Mouse (Mus musculus): ENCODE results near the gene Olfr1217. TPM values are rescaled to one million over a fixed set of nuclear protein-coding genes. Genes with fewer than 3 reads are reported as not detected.
"Not testable (repeated sequence)": the region's sequence is repeated elsewhere in the genome, so short reads cannot be mapped to it uniquely, and the experiment has no call there.

The Olfr1217 gene
- polyA plus RNA-seq (2016; fragmentation: Nextera tagmentation; extraction: Ambion mirVana) = not detected in 2 replicates

- no peaks in the 10 kb centered on the region for H3K9me3 ChIP-seq (replicated peaks)
- no peaks in the 10 kb centered on the region for H3K4me1 ChIP-seq
- H3K9ac ChIP-seq = no peak within 1 kb of the TSS
- no peak within 1 kb of the TSS for H3K27ac ChIP-seq
- ATAC-seq = no peak
- H3K36me3 ChIP-seq = no peaks in the 10 kb centered on the region
- H3K27me3 ChIP-seq (replicated peaks) = no peaks in the 10 kb centered on the region
- no peak within 1 kb of the TSS for H3K4me3 ChIP-seq
- WGBS (ENCODE audit: insufficient replicate concordance) = 50% methylated on average over 2 of the region's 2 CpGs
- H3K4me2 ChIP-seq = no peak within 1 kb of the TSS
Observed at GRCm38 (mm10) chr2:89031965-89032364, at the start of gene Olfr1217. Olfr1217 (minus strand) TSS chr2:89032065.

- Histone ChIP-seq H3K27ac (no peak overlapping the region), H3K27me3 (replicated peaks) (no peaks in the 10 kb centered on the region), H3K9ac (no peak overlapping the region), H3K4me2 (no peak overlapping the region), H3K4me3 (no peak overlapping the region), H3K9me3 (replicated peaks) (no peaks in the 10 kb centered on the region), H3K4me1 (no peaks in the 10 kb centered on the region), H3K36me3 (no peaks in the 10 kb centered on the region)
- no peak for ATAC-seq
Observed at GRCm38 (mm10) chr2:89081487-89081886, 49.6 kb upstream of the Olfr1217 start.

DNA sequence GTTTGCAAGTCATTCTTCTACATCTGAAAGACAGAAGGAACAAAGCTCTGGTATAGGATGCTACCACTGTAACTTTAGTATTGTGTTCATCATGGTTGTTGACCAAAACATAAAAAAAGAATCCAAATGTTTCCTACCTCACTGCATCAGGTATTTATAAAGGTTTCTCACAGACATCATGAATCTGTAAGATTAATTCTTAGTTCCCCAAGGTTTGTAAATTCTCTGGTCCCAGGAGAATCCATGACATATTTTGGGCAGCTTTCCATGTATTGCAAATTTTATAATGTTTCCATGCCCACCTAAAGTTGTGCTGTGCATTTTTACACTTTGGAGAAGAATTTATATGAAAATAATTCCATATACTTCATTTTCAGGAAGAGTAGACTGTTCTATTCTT, 29.2 kb upstream of the Olfr1217 start, which contains the start of gene Olfr1218:
Gene Olfr1218, minus strand, starts transcription at position 101 of the 400 bp plus-strand sequence.
- H3K9me3 ChIP-seq (replicated peaks) = no peaks in the 10 kb centered on the region
- H3K9ac ChIP-seq = no peak within 1 kb of the TSS
- no peaks in the 10 kb centered on the region for H3K4me1 ChIP-seq
- H3K4me3 ChIP-seq = no peak within 1 kb of the TSS
- H3K4me2 ChIP-seq = no peak within 1 kb of the TSS
- ATAC-seq = no peak
- no peak within 1 kb of the TSS for H3K27ac ChIP-seq
- H3K36me3 ChIP-seq = no peaks in the 10 kb centered on the region
- no peaks in the 10 kb centered on the region for H3K27me3 ChIP-seq (replicated peaks)

GRCm38 (mm10) chr2:89021436-89021835, 10.4 kb downstream of the Olfr1217 start:
- not testable (repeated sequence) for H3K36me3 ChIP-seq; H3K4me3 ChIP-seq; H3K9ac ChIP-seq; H3K27me3 ChIP-seq (replicated peaks); H3K4me1 ChIP-seq; H3K27ac ChIP-seq; H3K4me2 ChIP-seq; ATAC-seq; H3K9me3 ChIP-seq (replicated peaks)
- 47% methylated on average over 3 of the region's 3 CpGs for WGBS (ENCODE audit: insufficient replicate concordance)

GRCm38 (mm10) chr2:89018240-89018639, 13.6 kb downstream of the Olfr1217 start, which contains the start of gene Olfr1216:
Olfr1216 (minus strand) TSS chr2:89018340.
- Histone ChIP-seq H3K9ac (no peak within 1 kb of the TSS), H3K4me1 (no peaks in the 10 kb centered on the region), H3K27ac (no peak within 1 kb of the TSS), H3K36me3 (no peaks in the 10 kb centered on the region), H3K27me3 (replicated peaks) (no peaks in the 10 kb centered on the region), H3K4me3 (no peak within 1 kb of the TSS), H3K4me2 (no peak within 1 kb of the TSS), H3K9me3 (replicated peaks) (no peaks in the 10 kb centered on the region)
- WGBS (ENCODE audit: insufficient replicate concordance) = 54% methylated on average over 1 of the region's 1 CpGs
- no peak for ATAC-seq

DNA sequence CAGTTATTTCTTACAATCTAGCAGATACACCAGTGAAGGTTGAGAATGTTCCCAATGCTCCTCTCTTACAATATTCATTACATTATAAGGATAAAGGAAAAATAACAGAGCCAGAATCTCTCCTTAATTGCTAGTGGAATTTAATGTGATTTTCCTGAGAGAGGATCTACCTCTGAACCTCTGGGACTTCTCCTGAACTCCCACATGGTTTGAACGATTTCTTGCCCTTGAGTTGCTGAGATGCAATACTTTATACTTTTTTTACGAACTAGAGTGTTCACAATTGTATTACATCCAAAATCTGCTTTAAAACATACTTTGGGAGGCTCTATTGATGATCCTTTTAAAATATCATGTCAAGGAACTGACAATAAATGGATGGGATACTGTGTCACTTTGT, 25.0 kb downstream of the Olfr1217 start, which contains the start of gene Olfr1215:
Gene Olfr1215, minus strand, starts transcription at position 101 of the 400 bp plus-strand sequence.
- no peak for ATAC-seq
- no peak within 1 kb of the TSS for H3K4me3 ChIP-seq
- H3K27ac ChIP-seq = no peak within 1 kb of the TSS
- H3K4me2 ChIP-seq = no peak within 1 kb of the TSS
- no peaks in the 10 kb centered on the region for H3K36me3 ChIP-seq
- H3K9ac ChIP-seq = no peak within 1 kb of the TSS
- 47% methylated on average over 2 of the region's 2 CpGs for WGBS (ENCODE audit: insufficient replicate concordance)
- no peaks in the 10 kb centered on the region for H3K4me1 ChIP-seq
- no peaks in the 10 kb centered on the region for H3K27me3 ChIP-seq (replicated peaks)
- no peaks in the 10 kb centered on the region for H3K9me3 ChIP-seq (replicated peaks)

DNA sequence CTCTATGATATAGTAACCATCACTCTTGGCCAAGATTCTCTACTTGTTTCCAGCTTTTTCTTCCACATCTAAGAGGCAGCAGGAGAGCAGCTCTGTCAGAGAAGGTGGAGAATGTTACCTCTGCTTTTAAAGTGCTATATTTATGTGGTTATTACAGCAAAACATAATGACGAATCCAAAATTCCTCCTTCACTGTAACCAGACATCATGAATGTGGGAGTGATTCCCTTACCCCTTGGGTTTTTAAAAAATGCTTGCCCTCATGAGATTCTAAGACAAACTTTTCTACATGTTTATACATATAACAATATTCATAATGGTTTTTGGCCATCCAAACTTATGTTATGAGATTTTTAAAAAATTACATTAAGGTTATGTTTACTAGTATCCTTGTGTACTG, 39.3 kb downstream of the Olfr1217 start, which contains the start of gene Olfr1214:
Gene Olfr1214, minus strand, starts transcription at position 101 of the 400 bp plus-strand sequence.
- no peak within 1 kb of the TSS for H3K27ac ChIP-seq
- ATAC-seq = no peak
- 66% methylated on average over 1 of the region's 1 CpGs for WGBS (ENCODE audit: insufficient replicate concordance)
- H3K4me2 ChIP-seq = no peak within 1 kb of the TSS
- no peaks in the 10 kb centered on the region for H3K36me3 ChIP-seq
- no peaks in the 10 kb centered on the region for H3K4me1 ChIP-seq
- no peaks in the 10 kb centered on the region for H3K9me3 ChIP-seq (replicated peaks)
- no peak within 1 kb of the TSS for H3K4me3 ChIP-seq
- H3K27me3 ChIP-seq (replicated peaks) = no peaks in the 10 kb centered on the region
- H3K9ac ChIP-seq = no peak within 1 kb of the TSS

GRCm38 (mm10) chr2:88980181-88980580, 51.7 kb downstream of the Olfr1217 start, which contains the start of gene Gm13762:
Gm13762 (minus strand) TSS chr2:88980281.
- Histone ChIP-seq H3K27ac (no peak within 1 kb of the TSS), H3K9ac (no peak within 1 kb of the TSS), H3K27me3 (replicated peaks) (no peaks in the 10 kb centered on the region), H3K4me3 (no peak within 1 kb of the TSS), H3K36me3 (no peaks in the 10 kb centered on the region), H3K4me2 (no peak within 1 kb of the TSS), H3K4me1 (no peaks in the 10 kb centered on the region), H3K9me3 (replicated peaks) (no peaks in the 10 kb centered on the region)
- 78% methylated on average over 1 of the region's 1 CpGs for WGBS (ENCODE audit: insufficient replicate concordance)
- ATAC-seq = no peak

Other genes with a start within 250 kb of the Olfr1217 start
- not detected in 2 replicates for gene Olfr1201, start 239.0 kb downstream of the Olfr1217 start, polyA plus RNA-seq (2016; fragmentation: Nextera tagmentation; extraction: Ambion mirVana)
- gene Olfr1202, start 217.6 kb downstream of the Olfr1217 start, polyA plus RNA-seq (2016; fragmentation: Nextera tagmentation; extraction: Ambion mirVana) = not detected in 2 replicates
- gene Olfr1205, start 202.3 kb downstream of the Olfr1217 start, polyA plus RNA-seq (2016; fragmentation: Nextera tagmentation; extraction: Ambion mirVana) = not detected in 2 replicates
- not detected in 2 replicates for gene Olfr1204, start 182.8 kb downstream of the Olfr1217 start, polyA plus RNA-seq (2016; fragmentation: Nextera tagmentation; extraction: Ambion mirVana)
- gene Olfr1206, start 168.8 kb downstream of the Olfr1217 start, polyA plus RNA-seq (2016; fragmentation: Nextera tagmentation; extraction: Ambion mirVana) = not detected in 2 replicates
- gene Olfr1208, start 129.8 kb downstream of the Olfr1217 start, polyA plus RNA-seq (2016; fragmentation: Nextera tagmentation; extraction: Ambion mirVana) = not detected in 2 replicates
- not detected in 2 replicates for gene Olfr1209, start 116.9 kb downstream of the Olfr1217 start, polyA plus RNA-seq (2016; fragmentation: Nextera tagmentation; extraction: Ambion mirVana)
- not detected in 2 replicates for gene Olfr1211, start 94.0 kb downstream of the Olfr1217 start, polyA plus RNA-seq (2016; fragmentation: Nextera tagmentation; extraction: Ambion mirVana)
- gene Olfr1212, start 78.1 kb downstream of the Olfr1217 start, polyA plus RNA-seq (2016; fragmentation: Nextera tagmentation; extraction: Ambion mirVana) = not detected in 2 replicates
- gene Gm13762, start 51.8 kb downstream of the Olfr1217 start, polyA plus RNA-seq (2016; fragmentation: Nextera tagmentation; extraction: Ambion mirVana) = not detected in 2 replicates
- not detected in 2 replicates for gene Olfr1214, start 39.4 kb downstream of the Olfr1217 start, polyA plus RNA-seq (2016; fragmentation: Nextera tagmentation; extraction: Ambion mirVana)
- not detected in 2 replicates for gene Olfr1215, start 25.1 kb downstream of the Olfr1217 start, polyA plus RNA-seq (2016; fragmentation: Nextera tagmentation; extraction: Ambion mirVana)
- not detected in 2 replicates for gene Olfr1216, start 13.7 kb downstream of the Olfr1217 start, polyA plus RNA-seq (2016; fragmentation: Nextera tagmentation; extraction: Ambion mirVana)
- gene Olfr1218, start 29.1 kb upstream of the Olfr1217 start, polyA plus RNA-seq (2016; fragmentation: Nextera tagmentation; extraction: Ambion mirVana) = not detected in 2 replicates
- not detected in 2 replicates for gene Olfr1219, start 51.4 kb upstream of the Olfr1217 start, polyA plus RNA-seq (2016; fragmentation: Nextera tagmentation; extraction: Ambion mirVana)
- gene Olfr1220, start 74.8 kb upstream of the Olfr1217 start, polyA plus RNA-seq (2016; fragmentation: Nextera tagmentation; extraction: Ambion mirVana) = not detected in 2 replicates
- gene Olfr1221, start 85.2 kb upstream of the Olfr1217 start, polyA plus RNA-seq (2016; fragmentation: Nextera tagmentation; extraction: Ambion mirVana) = not detected in 2 replicates
- gene Olfr1222, start 101.0 kb upstream of the Olfr1217 start, polyA plus RNA-seq (2016; fragmentation: Nextera tagmentation; extraction: Ambion mirVana) = not detected in 2 replicates
- gene Olfr1223, start 119.5 kb upstream of the Olfr1217 start, polyA plus RNA-seq (2016; fragmentation: Nextera tagmentation; extraction: Ambion mirVana) = not detected in 2 replicates
- not detected in 2 replicates for gene Olfr1224-ps1, start 132.0 kb upstream of the Olfr1217 start, polyA plus RNA-seq (2016; fragmentation: Nextera tagmentation; extraction: Ambion mirVana)
- gene Olfr1225, start 142.6 kb upstream of the Olfr1217 start, polyA plus RNA-seq (2016; fragmentation: Nextera tagmentation; extraction: Ambion mirVana) = not detected in 2 replicates
- not detected in 2 replicates for gene Olfr1226, start 168.0 kb upstream of the Olfr1217 start, polyA plus RNA-seq (2016; fragmentation: Nextera tagmentation; extraction: Ambion mirVana)
- not detected in 2 replicates for gene Olfr1228, start 222.0 kb upstream of the Olfr1217 start, polyA plus RNA-seq (2016; fragmentation: Nextera tagmentation; extraction: Ambion mirVana)

All from liver, embryonic 12.5 days (tissue).